Mouse (Mus musculus) 3134 (cell line): ENCODE data around the gene Ppm1g.
A peak's percentile ranks its signal among the peaks of the same experiment; 100 is the strongest.
"Not testable (repeated sequence)": the region's sequence is repeated elsewhere in the genome, so short reads cannot be mapped to it uniquely, and the experiment has no call there.

Source experiments
- DNase-seq: peaks from one replicate; pipeline ENCODE4 v3.0.0-alpha.2; 2011; ENCODE audit warnings: low spot score; ENCODE audit not compliant: insufficient read length; ENCODE audit errors: extremely low read depth

The Ppm1g gene

DNA sequence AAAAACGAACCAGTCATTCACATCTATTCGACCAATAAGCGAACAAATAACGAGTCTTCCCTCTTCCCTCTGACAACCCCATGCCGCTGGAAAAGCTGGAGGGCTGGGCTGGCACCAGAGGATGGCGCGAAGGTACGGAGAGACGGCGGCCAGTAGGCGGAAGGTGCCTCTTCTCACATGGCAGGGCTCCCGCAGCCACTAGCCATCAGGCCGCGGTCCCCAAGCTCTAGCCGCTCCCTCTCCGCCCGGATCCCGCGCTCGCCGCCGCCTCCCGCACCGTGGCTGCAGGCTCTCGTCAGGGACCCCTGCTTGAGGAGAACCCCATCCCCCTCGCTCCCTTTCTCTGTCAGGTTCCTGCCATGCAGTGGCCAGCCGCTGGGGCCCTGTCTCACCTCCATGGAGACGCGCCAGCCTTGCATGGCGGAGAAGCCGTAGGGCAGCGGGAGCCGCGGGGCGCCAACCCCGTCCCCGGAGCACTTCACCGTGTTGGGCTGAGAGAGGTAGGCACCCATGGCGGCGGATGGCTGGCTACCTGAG lies 508 bp downstream of the Ppm1g start:
- DNase-seq, result peak; percentile 81

DNA sequence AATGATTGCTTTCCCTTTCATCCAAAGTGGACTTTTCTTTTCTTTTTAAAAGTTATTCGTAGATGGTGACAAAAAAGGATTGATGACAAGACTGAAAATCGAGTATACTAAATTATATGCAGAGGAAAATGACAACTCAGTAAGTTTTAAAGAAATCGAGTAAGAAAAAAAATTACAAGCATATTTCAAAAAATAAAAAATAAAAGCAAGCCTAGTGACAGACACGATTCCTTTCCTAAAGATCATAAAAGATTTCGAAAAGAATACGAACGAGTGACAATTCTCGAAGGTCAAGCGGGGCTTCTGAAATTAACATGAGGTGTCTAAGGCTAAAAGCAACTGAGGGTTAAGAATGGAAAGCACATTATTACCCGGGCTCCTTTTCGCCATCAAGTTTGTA lies 1.0 kb downstream of the Ppm1g start:
- no peak for DNase-seq

DNA sequence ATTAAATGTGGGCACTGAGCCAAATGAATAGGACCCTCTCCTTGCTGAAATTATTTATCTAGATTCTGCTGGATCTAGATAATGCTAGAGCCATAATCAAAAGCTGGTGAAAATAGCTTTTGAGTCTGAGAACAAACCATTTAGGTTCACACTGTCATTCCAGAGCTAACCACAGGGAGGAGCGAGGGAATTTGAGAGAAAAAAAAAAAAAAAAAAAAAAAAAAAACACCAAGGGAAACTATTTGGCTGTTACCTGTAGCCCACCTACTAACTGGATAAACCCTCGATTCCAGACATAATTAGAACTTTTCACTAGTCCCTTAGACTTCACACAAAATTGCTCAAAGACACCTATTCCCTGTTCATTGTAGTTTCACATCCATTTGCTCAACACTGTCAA lies 1.4 kb downstream of the Ppm1g start:
- DNase-seq, result no peak

DNA sequence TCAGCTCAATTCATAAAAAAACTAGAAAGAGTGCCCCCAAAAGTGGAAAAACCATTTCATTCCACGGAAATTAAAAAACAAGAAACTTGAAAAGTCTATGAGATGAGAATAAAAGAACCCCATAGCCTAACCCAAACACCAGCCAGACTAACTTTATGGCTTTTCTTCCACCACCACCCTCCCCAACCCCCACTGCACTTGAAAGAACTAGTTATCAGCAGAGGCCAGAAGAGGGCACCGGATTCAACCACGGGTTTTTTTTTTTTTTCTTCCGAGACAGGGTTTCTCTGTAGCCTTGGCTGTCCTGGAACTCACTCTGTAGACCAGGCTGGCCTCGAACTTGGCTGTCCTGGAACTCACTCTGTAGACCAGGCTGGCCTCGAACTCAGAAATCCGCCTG lies 2.2 kb downstream of the Ppm1g start:
- no peak for DNase-seq

DNA sequence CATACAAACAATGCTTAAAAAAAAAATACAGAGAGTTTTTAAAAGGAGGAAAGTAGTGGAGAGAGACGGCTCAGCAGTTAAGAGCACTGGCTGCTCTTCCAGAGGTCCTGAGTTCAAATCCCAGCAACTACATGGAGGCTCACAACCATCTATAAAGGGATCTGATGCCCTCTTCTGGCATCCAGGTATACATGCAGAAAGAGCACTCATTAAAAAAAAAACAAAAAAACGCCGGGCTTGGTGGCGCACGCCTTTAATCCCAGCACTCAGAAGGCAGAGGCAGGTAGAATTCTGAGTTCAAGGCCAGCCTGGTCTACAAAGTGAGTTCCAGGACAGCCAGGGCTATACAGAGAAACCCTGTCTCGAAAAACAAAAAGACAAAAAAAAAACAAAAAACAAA lies 3.9 kb downstream of the Ppm1g start:
- DNase-seq, result not testable (repeated sequence)

DNA sequence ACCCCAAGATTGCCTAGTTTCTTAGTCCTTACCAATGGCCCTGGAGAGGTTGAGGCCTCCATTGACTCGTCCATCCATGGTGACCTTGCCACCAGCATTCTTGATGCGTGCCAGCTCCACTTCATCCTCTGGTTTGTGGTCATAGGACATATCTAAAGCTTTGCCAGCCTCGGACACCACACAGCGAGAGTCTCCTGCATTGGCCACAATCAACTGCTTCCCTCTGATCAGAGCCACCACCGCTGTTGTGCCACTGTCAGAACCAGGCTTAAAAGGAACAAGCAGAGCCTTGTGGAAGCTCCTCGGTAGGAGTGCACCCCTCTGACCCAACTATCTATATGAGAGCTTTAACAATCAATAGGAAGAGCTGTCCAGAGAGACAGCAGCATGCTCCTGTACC lies 16.1 kb downstream of the Ppm1g start:
- DNase-seq, result no peak

DNA sequence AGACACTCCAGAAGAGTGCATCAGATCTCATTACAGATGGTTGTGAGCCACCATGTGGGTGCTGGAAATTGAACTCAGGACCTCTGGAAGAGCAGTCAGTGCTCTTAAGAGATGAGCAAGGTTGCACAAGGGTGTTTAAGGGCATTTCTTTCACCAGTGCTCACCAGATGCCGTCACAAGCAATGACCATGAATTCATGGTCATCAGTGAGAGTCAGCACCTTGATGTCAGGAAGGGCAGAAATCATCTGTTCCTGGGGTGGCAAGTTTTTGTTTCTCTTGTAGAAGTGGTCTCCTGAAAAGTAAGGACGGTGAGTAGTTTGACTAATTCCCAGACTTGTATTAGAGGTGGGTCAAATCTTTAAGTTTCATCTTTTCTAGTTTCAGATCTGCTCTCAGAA lies 16.6 kb downstream of the Ppm1g start:
- DNase-seq, result no peak

DNA sequence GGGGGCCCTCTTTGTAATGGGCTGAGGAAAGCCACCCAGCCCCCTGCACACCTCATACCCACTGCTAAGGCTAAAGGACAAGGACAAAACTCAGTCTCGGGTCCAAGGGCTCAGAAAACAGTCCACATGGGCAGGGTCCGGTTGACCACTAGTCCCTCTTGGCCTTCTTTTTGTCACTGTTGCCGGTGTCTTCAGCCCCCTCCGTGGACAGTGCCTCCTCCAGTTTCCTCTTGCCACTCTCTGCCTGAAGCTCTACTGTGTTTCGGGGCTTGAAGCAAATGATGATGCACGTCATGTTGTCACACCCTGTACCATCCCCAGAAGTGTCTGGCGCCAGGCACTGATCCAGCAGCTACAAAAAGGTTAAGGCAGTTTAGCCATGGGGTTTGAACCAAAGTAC lies 17.6 kb downstream of the Ppm1g start:
- no peak for DNase-seq

DNA sequence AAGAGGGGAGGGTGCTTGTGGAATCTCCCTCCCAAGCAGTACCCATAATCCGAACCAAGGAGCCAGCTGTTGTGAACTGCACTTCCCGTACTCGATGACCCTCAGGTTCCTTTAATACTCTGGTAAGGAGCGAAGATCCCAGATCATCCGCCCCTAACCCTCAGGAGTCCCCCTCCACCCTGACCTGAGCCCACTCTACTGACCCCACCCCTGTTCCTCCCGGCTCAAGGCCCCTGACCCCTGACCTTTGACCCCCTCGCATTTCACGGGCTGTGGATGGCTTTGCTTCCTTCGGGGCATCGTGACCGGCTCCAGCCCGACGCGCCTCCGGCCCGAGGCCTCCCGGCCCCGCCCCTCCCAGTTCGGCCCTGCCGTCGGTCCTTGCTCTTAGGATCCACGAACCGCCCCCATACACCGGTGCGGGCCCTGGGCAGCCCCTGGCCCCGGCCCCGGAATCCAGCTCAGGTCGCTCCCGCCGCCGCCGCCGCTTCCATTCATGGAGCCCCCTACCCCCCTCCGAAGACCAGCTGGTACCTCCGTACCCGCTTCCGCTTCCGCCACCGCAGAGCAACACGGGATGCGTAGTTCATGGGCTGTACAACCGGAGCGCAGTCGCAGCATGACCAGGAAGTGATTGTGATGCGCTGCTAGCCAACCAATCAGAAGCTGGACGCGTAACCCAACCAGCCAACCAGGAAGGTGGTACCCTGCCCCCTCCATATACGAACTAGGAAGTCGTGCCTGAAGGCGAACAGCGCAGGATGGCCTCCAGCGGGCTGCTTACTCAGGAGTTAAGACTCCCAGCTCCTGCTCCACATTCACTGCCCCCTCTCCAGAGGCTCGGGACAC lies 18.5 kb downstream of the Ppm1g start, which contains the start of gene Zfp513:
Gene Zfp513 (minus strand): TSS at position 562 of the 849 bp plus-strand sequence.
- DNase-seq, result peak; percentile 92

DNA sequence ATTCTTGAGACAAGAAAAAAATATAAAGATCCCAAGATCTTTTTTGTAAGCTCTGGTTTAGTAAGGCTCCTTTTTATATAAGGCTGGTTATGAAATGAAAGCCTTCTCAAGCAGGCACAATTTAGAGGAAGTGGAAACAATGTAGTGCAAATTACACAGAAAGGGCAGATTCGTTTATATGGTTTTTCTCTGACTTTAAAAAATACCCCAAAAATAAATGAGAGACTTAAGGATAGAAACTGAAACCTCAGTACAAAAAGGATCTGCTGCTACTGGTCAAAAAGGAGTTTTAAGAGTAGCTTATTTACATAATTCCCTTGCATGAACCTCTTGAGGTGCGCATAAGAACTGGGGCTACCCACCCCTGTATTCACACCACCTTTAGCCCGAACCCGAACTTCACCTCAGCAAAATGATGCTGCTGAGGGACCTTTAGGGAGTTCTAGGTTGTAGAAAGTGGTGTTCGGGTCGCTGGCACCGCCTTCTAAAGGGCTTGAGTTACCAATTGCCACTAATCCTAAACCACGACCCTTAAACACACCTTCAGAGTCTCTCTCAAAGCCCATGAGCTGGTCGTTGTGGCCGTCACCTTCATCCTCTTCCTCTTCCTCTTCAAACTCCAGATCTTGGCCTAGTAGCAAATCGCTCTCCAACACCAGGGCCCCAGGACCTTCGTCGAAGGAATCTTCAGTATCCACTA lies 19.3 kb downstream of the Ppm1g start:
- DNase-seq, result no peak

DNA sequence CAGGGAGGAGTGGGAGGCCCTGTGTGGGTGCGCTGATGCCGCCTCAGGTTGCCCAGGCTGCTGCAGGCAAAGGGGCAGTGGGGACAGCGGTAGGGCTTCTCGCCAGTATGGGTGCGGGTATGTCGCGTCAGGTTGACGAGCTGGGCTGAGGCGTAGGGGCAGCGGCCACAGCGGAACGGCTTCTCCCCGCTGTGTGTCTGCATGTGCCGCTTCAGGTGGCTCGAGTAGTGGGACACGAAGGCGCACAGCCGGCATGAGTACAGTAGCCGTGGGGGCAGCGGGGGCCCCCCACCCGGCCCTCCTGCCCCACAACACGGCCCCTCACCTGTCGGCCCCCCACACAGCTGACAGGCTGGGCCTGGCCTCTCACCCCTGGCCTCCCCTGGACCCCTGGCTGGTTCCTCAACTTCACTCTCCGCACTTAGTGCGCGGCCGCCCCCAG lies 20.1 kb downstream of the Ppm1g start:
- no peak for DNase-seq

DNA sequence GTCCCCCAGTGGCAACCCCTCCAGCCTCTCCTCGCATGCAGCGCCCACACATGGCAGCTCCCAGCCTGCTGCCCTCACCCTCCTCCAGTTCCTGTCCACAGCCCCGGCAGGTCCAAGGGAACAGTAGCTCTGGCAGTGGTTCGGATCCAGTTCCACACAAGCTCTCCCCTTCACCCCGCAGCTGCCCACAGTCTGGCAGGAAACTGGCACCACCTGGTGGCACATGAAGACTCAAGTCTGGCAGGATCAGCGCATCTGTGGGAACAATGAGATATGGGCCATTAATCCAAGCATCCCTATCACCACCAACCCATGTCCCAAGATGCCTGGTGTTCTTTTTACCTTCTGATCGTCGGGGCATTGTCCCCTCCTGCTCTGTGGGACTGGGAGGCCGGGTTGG lies 20.6 kb downstream of the Ppm1g start:
- no peak for DNase-seq

DNA sequence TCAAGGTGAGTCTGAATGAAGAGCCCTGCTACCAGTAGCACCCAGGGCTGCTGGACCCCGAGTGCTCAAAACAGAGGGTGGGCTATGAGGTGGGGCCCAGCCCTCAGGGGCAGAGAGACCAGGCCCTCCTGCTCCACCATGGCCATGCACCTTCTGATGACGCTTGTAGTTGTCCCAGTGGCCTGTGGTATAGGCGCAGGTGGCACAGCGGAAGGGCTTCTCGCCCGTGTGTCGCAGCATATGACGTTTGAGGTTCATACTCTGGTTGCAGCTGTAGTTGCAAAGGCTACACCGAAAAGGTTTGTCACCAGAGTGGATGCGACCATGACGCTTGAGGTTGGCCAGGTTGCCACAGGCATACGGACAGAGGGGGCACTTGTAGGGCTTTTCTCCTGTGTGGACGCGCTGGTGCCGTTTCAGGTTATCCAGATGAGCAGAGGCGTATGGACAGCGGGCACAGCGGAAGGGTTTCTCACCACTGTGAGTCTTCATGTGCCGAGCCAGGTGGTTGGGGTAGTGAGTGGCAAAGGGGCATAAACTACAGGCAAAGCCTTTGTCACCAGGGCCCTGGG lies 21.1 kb downstream of the Ppm1g start:
- DNase-seq, result no peak

DNA sequence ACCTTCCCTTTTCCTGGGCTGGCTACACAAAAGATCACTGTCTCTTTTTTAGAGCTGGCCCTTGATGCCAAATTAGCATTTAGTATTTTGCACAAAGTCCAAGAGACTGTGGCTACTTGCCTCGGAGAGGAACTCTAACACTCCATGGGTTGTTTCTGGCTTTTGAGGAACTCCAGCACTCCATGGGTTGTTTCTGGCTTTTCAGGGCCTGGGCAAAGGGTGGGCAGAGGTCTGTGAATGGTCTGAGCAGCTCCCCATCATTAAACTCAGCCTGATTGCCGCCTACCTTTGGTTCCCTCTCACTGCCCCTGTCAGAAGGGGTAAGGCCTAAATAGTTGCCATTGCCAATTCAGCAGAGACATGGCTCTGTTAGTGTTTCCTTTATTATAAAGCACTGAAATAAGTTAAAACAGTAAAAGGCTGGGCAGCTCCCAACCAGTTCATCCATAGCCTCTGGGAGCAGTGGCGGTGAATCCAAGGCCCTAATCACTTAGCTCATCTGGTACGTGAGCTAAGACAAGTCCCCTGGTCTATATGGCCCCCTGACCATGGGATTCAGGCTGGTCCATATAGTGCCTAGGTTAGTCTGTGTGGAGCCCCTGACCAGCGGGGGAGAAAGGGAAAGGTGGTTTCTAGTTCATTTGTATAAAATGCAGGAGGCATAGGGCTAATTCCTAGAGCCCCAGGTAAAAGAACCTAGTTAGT lies 21.7 kb downstream of the Ppm1g start:
- DNase-seq, result no peak

DNA sequence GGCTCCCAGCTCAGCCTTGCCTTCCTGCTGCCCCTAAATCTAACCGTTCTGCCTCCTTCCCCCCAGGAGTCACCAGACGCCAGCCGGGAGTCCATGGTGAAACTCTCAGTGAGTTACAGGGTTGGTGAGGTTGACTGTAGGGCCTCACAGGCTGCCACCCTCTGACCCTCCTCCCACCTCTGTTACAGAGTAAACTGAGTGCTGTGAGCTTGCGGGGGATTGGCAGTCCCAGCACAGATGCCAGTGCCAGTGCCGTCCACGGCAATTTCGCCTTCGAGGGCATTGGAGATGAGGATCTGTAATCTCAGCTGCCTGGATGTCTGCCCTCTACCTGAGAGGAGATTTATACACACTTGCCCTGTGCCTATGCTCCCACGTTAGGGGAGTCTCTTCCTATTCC lies 22.3 kb downstream of the Ppm1g start:
- DNase-seq, result no peak

DNA sequence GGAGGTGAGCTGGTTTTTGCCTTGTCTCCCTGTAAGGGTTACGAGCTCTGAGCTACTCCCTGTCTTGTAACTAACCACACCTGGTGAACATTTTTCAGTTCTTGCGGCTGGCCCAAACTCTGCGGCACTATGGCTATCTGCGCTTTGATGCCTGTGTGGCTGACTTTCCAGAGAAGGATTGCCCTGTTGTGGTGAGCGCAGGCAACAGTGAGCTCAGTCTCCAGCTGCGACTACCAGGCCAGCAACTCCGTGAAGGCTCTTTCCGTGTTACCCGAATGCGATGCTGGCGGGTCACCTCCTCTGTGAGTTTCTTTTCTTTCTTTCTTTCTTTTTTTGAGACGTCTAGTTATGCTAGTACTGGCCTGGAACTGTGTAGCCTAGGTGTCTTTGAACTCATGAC lies 23.4 kb downstream of the Ppm1g start:
- no peak for DNase-seq

DNA sequence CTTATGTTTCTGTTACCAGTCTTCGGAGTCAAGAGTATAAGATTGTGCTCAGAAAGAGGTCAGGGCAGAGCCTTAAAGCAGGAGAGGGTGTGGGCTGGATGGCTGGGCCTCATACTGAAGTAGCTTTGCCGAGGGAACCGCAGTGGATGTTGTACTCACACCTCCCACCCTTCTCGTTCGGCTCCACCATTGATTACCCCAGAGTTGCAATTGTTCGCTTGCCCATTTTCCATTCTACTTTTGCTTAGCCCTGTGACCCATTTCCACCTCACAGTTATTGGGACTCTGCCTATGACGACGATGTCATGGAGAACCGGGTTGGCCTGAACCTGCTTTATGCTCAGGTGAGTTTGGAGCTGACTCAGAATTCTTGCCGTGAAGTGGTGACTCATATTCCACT lies 24.3 kb downstream of the Ppm1g start:
- DNase-seq, result no peak

DNA sequence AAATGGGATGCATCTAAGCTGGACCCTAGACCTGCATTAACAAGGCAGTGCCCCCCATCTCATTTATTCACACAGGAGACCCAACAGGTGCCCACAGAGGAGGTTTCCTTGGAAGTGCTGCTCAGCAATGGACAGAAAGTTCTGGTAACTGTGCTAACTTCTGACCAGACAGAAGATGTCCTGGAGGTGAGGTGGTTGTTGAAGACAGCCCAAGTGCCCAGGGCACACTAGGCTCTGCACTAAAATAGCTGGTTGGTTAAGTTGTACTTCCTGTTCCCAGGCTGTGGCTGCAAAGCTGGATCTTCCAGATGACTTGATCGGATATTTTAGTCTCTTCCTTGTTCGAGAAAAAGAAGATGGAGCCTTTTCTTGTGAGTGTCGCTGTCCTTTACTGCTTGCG lies 24.8 kb downstream of the Ppm1g start:
- no peak for DNase-seq

DNA sequence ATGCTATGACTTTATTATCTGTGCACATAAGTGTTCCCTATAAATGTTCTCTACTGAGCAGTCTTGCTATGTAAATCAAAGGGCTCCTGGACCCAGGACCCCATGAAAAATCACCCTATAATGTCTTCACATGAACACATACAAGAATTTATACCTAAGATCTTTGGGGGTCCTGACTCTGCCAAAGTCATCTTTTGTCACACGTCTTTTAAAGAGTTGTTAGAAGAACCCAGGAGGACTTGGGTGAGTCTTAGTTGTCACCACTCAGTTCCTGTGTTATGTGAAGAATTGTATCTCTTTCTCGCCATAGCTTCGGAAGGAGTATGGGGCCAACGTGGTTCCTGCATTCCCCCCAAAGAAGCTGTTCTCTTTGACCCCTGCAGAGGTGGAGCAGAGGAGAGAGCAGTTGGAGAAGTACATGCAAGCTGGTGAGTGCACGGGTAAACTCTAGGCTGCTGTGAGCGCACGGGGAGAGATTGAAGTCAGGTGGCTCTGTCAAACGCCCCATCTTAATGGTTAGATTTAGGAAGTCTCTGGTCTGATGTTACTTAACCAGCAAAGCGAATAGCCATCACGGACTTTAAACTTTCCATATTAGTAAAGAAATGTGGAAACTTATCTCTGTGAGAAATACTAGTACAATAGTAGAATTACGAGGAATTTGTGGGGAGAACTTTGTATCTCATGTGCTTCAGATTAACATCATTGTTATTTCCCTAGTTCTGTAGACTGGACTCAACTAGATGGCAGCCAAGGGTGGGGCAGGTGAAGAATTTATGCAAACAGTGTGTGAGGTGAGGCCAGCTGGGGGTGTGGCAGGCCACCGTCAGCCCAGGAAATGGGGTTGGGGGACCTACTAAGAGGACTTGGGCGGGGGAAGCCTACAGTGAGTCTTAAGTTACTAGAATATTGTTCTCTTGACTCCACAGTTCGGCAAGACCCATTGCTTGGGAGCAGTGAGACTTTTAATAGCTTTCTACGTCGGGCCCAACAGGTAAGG lies 25.7 kb downstream of the Ppm1g start:
- DNase-seq, result no peak
